Mouse (Mus musculus): ENCODE results near the gene Szt2.

DNA sequence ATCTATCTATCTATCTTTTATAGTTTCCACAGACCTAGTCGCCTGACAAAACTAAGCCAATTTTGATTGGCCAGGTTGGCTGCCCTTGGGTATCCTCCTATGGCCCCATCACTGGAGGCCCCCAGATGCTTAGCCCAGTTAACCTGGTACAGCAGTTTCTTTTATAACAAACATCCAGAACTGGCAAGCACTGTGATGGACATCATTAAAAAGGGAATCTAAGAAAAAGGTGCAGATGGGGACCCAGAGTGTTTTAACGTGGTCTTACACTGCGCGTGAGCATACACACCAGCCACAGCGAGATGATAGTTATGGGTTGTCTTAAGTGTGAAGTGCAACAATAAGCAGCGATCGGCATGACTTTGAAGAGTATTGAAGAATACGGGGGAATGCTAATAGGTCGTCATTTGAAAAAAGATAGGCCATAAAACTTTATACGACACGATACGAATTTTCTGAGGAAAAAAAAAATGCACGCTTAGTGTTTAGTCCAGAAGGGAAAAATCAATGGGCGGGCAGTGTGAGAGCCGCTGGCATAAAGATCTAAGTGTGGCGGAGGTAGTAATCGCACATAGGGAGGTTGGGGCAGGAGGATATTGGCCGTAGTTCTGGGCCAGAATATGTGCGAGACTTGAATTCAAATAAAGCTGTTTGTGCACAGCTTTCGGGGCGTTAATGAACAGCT lies 49.7 kb downstream of the Szt2 start:
- TF ChIP-seq CTCF (conservative IDR thresholded peaks at IDR 0.05; ENCODE audit: low read length), result no peak
- TF ChIP-seq NANOG (IDR thresholded peaks at IDR 0.05; ENCODE audit: borderline replicate concordance, low read length), result no peak
